Mouse (Mus musculus): ENCODE data around the gene Knstrn.

The Knstrn gene

DNA sequence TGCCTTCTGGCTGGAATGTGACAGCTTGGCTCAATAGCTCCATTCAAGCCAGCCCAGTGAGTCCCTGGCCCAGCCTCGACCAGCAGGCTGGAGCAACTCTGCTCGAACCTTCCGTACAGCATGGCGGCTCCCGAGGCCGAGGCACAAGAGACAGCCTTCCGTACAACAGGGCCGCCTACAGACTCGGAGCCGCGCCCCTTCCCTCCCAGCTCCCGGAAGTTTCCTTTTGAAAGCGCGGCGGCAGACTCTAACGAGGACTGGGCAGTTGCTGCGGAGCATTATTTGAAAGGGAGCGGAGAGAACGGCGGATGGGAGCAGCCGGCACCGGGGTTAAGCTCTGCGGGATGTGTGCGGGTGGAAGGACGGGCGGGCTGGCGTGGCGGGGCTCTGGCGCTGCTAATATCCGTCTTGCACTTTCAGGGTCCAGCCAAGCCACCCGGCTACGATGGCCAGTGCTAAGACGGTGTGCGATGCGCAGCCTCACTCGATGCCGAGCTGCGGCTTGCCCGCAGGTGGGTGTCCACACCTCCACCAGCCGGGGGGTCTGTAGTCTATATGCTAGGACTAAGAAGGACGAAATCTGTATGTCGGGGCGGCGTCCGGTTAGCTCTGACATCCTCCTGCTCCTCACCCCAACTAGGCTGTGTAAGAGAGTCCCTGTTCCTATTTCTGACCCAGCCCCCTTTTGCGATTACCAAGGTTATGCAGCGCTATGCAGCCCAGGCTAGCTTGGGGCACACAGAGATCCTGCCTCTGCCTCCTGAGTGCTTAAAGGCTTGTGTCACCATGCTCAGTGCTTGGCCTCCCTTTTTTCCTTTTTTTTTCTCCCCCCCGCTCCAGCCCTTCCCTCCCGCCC lies at the start of gene Knstrn:
Knstrn (plus strand) TSS at position 23 of the 856 bp plus-strand sequence.
- peak; percentile 56 for DNase-seq (ENCODE audit: low read depth)

DNA sequence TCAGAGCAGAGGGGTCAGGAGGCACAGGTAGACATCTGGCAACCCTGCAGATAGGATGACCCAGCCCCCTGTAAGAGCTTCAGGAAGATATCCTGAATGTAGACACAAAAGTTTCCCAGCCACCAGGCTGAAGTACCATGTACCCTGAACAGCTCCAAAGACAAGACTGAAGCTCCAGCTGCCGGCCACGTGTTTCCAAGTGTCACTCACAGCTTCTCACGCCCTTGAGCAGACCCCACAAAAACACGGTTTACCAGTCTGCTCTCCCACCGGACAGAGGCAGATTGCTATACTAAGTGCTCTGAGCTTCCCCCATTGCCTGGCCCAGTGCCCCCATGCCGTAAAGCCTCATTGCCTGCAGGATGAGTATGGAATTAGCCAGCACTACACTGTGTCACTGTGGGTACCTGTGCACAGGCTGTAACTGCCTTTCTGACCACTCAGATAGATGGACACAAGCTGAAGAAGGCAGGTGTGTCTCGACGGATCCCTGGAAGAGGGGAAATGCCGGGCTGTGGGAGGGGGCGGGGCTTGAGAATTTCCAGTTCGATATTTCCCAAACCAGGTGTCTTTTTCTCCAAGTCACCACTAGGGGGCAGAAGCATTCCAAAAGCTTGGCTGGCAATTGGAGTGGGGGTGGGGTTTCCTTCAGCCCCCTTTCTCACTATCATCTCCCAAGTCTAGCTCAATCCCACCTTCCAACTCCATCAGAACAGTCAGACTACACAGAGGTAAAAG lies 49.5 kb upstream of the Knstrn start:
- no peak for DNase-seq (ENCODE audit: low read depth)

DNA sequence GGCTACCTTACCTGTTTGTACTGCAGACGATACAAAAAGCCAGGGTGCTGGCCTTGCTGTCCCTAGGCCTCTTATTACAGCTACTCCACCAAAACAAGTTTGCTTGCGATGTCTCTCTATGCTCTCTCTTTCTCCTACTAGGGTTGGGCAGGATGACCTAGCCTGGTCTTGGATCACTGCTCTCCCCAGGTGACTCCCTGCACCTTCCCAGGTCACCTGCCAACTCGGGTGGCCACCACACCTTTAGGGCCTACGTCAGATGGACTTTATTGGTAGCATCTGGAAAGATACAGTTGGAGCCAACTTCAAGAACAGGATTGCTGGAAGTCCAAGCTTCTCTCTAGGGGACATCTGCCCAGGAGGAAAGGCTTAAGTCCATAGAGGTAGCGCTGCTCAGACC lies 48.9 kb upstream of the Knstrn start:
- DNase-seq (ENCODE audit: low read depth): no peak

DNA sequence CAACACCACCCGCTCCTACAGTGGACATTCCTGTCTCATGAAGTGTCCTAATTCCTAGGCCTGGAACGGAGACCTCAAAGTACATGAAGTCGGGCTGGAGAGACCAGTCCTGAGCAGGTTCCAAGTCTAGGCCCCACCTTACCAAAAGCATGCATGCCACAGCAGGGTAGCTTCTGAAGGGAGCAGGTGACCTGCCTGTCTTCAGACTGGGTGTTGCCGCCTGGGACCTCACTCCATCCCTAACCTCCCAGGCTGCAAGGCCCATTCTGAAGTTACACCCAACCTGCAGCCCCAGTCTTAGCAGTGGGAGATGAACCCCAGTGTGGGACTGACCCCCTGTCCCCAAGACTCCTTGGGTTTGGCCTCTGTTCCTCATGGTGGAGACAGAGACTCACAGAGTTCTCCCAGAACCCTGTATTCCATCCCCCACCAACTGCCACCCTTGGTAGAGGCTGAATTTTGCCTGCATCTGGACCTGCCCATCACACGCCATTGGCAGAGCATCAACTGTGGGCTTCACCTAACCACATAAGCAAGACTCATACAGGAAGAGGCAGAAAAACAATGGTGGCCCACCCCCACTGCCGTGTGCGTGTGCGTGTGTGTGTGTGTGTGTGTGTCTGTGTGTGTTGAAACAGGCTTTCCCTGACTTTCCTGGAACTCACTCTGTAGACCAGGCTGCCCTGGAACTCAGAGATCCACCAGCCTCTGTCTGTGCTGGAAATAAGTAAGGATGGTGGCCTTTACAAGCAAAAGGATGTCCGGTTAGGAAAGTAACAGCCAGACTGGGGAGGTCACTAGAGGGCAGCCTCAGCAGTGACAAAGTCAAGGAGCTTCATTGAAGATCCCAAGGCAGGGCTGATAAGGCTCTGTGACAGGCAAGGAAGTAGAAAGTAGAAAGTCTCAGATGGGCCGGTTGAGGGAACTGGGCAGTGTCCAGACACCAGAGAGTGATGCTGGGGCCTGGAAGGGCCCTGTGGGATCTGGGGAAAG lies 47.5 kb upstream of the Knstrn start:
- DNase-seq (ENCODE audit: low read depth): no peak

DNA sequence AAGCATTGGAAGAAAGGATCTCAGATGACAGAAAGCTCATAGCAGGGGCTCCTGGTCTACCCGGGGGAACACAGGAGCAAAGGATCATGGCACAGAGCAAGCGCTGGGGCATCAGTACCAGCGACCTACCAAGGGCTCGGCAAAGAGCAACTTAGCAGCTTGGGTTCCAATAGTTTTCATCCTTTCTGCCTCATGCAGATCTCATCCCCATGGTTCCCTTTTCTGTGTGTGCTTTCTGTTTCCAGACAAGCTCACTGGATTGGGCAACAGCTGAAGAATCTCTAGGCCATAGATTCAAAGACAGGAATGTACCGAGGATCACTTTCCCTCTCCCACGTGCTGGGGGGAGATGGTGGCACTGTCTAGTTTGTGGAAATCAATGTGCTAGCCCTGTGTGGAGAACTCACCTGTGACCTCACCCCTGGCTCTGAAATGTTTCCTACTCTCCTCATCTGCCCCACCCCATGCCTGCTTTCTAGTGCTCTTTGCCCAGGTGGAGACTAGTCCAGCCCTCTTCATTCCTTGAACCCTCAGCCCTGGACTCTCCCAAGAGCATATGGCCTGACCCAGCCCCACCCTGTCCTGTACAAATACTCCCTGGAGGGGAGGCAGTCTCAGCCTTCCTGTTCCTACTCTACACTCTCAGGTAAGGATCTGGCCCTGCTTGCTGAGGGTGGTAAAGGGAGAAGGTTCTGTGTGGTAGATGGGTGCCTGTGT lies 41.5 kb upstream of the Knstrn start, which contains the start of gene Phgr1:
Phgr1 (plus strand) TSS at position 612 of the 717 bp plus-strand sequence.
- DNase-seq (ENCODE audit: low read depth): no peak

DNA sequence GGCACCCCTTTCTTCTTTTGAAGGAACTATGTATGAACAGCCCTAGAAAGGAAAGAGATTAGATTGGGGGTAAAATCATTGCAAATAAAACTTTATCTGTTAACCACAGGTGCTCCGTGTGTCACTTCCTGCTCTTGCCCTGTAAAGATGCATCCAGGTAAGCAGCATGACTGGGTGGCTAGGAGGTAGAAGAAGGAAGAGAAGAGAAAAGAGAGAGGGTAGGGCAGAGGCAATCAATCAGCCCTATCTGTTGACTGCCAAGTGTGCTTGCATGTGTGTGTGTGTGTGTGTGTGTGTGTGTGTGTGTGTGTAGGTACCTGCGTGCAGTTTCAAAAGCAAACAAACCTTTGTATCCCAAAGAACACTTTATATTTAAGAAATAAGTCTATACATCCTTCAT lies 39.3 kb upstream of the Knstrn start:
- no peak for DNase-seq (ENCODE audit: low read depth)

DNA sequence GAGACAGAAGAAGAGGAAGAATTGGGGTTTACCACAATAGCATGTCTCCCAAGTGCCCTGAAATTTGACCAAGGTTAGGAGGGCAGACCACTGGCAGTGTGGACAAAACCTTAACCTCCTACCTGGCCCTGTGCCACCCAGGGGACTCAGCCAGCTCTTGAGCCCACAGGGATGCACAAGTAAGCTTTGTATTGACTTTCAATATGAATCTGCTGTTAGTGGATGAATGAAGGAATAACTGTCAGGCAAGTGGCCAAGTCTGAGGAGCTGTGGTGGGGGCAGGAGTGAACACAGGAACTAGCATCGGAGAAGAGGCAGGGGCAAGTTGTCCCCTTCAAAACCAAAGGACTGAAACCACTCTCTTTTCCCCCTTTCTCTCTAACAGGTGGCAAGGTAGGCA lies 38.4 kb upstream of the Knstrn start:
- no peak for DNase-seq (ENCODE audit: low read depth)

DNA sequence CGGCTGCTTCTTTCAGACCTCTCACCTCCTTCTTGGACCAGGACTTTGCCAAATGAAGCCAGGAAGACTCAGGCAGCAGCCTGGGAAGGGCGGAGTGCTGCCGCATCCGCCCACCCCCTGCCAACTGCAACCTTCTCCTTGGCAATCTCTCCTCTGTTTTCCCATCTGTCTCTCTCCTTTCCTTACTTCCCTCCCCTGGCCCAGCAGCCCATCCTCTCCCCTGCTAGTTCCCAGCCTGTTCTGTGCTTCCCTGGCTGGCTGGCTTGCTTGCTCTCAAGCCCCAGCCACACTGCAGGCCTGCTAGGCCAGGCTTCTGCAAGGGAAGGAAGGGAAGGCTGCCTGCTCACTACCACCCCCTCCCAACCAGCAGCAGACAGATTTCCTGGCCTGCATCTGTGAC lies 38.0 kb upstream of the Knstrn start:
- DNase-seq (ENCODE audit: low read depth): no peak

DNA sequence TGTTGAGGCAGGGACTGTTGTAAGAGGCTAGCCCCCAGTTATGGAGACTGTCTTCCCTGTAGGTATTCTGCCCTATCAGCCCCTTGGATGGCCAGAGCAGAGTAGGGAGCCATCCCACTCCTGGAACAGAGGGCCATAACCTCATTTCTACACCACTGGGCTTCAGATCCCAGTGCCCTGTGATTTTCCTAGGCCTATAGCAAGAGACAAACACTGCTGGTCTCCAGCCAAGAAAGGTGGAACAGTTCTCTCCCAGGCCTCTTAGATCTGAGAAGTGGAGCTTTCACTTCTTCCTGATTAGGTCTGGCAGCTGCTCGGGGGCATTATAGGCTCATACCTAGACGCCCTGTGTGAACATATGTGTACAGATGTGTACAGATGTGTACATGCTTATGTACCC lies 37.5 kb upstream of the Knstrn start:
- DNase-seq (ENCODE audit: low read depth): no peak

DNA sequence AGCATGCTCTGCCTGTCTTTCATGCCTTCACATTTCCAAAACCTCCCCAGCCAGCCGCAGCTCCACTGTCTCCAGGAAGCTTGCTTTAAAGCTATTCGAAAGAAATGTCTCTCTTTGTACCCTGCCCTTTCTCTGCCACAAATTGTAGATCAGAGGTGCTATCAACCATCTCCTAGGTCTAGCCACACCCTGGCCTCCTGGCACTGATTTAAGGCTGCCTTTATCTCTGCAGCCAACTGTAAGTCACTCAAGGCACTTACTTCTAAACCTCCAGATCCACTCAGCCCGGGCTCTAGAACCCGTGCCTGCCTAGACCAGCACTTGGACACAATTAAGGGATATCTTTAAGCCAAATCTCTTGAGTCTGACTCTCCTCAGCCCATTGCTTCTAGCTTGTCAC lies 35.4 kb upstream of the Knstrn start:
- DNase-seq (ENCODE audit: low read depth): no peak

DNA sequence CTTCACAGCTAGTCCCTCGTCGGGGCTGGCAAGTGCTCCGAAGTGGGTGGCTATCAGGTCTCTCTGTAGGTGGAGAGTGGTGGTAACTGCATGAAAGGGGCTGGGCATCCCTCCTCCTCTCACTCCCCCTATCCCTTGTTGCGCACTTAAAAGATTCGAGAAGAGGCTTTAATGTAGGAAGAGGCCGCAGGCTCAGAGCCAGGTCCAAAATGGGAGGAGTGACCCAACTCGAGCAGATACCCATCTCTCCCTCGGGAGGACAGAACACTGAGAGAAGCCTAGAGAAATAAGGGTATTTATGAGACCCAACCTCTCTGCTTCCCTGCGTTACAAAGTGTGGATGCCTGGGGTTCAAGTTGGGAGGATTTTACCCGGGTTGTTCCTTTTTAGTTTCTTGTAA lies 34.7 kb upstream of the Knstrn start:
- DNase-seq (ENCODE audit: low read depth): no peak

DNA sequence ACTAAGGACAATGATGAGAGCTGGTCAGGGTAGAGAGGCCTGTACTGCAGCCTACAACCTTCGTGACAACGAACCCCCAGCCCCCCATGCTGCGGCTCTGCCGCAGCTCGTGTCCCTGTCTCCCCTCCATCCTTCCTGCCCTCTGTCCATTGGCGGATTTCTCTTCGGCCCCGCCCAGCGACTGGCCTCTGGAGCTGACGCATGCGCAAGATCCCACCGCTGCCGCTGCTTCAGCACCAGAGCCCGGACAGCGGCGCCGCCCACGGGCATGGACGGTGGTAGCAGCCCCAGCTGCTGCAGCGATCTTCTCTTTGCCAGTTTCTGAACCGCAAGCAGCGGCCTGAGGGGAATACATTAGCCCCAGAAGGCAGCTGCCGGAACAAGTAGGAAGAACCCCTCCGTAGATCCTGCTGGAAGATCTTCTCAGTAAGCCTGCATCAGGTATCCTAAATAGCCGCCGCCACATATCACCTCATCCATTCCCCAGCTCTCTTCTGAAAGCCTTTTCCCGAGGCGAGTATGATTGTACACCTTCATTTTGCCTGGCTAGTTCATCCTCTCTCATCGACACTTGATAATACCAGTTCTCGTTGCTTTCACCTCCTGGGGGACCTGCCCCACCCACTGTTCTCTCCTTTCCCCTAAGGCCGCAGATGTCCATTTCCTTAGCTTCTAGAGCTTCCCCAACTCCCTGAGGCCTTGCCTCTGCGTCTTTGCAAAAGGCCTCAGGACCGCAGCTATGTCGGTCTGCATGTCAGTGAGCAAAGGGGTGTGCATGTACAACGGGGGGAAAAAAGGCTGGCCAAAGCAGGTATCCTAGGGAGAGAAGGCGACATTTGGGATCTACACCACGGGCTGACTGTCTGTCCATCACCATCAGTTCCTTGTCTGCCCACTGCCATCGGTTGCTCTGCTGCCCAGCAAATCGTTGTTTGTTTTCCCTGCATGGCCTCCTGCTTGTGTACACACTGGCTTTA lies 34.0 kb upstream of the Knstrn start, which contains the start of gene Disp2:
Disp2 (plus strand) TSS at position 216 of the 977 bp plus-strand sequence.
- DNase-seq (ENCODE audit: low read depth): no peak

DNA sequence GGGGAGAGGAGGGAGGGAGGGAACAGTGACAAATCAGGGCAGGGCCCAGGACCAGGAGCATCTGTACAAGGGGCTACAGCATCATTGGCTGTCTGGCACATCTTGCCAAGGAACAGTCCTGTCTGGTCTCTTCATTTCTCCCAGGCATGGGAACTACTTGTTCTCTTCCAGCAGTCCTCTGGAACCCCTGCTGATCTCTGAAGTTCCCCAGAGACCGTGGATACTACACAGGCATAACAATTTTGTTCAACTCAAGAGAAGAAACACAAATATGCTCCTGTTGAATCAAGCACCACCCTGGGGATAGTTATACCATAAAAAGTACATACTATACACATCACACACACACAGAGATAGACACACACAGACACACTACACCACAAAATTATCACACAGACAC lies 32.7 kb upstream of the Knstrn start:
- DNase-seq (ENCODE audit: low read depth): no peak

DNA sequence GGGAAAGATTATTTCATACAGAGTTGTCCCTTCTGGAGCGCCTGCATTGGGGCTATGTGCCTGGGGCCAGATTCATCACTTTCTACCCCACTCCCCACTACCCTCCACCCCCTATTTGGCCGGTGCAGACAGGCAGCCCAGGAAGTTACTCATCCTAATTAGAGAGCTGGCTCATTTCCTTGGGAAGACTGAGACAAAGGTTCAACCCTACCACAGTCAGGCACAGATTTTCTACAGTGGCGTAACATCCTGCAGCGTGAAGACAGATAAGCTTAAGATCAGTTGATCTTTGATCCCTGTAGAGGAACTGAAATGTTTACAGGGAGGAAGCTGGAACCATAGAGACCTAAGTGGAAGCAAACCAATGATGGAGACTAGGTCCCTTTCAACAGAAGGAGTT lies 31.5 kb upstream of the Knstrn start:
- DNase-seq (ENCODE audit: low read depth): no peak

DNA sequence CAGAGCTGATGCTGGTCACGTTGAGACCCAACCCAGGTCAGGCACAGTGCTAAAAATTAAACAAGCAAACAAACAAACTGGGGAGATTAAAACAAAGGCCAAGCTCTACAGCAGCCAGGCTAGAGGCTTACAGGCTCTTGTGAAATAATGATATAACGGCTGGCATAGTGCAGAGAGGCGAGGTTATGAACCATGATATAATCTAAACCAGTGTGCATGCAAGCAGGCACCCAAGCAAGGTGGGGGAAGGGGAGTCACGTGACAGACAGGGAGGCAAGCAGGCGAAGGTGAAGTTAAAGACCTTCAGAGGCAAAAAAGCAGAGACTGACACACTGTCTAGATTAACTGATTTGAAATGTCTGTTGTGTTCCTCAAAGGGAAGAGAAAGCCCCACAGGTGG lies 30.7 kb upstream of the Knstrn start:
- no peak for DNase-seq (ENCODE audit: low read depth)

DNA sequence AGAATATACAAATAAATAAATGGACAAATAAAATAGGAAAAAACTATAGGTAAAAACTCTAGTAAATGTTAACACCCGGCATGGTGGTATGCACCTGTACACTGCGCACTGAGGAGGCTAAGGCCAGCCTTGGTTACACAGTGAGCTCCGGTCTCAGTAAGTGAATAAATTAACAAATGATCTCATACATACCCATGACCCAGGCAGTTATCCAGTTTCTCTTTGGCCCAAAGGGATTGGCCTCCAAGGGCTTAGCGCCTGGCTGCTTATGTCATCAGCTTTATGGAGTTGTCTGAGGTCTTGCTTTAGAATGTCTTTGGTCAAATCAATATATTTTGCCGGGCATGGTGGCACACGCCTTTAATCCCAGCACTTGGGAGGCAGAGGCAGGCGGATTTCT lies 30.1 kb upstream of the Knstrn start:
- no peak for DNase-seq (ENCODE audit: low read depth)

DNA sequence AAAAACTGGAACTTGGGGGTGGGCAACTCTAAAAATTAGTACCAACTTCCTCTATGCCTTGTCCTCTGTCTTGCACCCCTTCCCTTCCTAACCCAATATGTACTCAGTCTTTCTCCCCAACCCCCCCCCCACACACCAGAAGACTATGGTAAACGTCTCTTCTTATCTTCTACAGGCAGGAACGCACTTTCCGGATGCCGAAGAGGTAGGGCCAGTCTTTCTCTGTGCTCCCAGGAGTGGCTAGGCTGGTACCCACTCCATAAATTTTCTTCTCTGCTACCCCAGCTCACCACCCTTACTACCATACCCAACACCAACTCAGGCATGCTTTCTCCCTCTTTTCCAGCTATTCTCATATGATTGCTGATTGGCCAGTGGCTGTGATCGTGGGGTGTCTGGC lies 27.3 kb upstream of the Knstrn start:
- no peak for DNase-seq (ENCODE audit: low read depth)

DNA sequence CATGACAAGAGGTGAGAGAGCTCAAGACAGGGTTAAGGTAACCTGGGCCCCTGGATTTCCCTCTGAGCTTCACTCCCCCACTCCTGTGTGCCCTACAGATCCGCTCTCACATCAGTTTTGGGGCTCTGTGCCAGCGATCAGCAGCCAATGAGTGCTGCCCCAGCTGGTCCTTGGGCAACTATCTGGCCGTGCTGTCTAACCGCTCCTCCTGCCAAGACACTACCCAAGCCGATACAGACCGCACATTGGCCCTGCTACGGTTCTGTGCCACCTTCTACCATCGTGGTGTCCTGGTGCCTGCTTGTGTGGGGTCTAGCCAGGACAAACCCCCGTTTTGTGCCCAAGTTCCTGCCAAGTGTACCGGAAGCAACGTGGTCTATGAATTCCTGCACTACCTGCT lies 24.3 kb upstream of the Knstrn start:
- no peak for DNase-seq (ENCODE audit: low read depth)

DNA sequence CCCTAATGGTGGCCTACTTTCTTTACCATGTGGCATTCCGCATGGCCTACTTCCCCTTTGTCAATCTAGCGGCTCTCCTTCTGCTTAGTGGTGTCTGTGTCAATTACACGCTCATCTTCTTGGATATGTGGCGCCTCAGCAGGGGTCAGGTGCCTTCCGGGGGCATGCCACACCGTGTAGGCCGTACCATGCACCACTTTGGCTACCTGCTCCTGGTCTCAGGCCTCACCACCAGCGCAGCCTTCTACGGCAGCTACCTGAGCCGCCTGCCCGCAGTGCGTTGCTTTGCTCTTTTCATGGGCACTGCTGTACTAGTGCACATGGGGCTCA lies 23.6 kb upstream of the Knstrn start:
- DNase-seq (ENCODE audit: low read depth): no peak

Data from fibroblast of lung, adult 2 months (primary cell).